18 mouse cellular contexts compared by ENCODE assay signal in genomic region chr10:111945563-111945962, GRCm38 (mm10). TPM values are rescaled to one million over a fixed set of nuclear protein-coding genes. Genes with fewer than 3 reads are reported as not detected.
DNase-seq lines count a peak whose midpoint lies in the region.
"Had no signal": no experiment of that assay in that cellular context is flagged by ENCODE, and none has a peak within 500 bp of the region (broad histone marks: within the 10 kb centered on the region; RNA-seq: fewer than 3 reads in every experiment).

No protein-coding gene starts in this region.

- DNase-seq in gastrocnemius, adult 18-20 months (ENCODE audit: low spot score): peak; percentile 14
- no peak for DNase-seq in gastrocnemius, postnatal 25 days
- peak; percentile 47 for DNase-seq in lung, postnatal 36 days
- no peak for DNase-seq in lung, postnatal 14 days
- DNase-seq in telencephalon, adult 2 months (ENCODE audit: low read depth, low spot score): peak; percentile 21
- no peak for DNase-seq in urinary bladder, postnatal 25 days (ENCODE audit: low spot score)
- DNase-seq: adrenal gland, adult 2 months; adrenal gland, postnatal 14 days; B cell, adult 2 months; cerebellum, adult 11-12 months; cerebellum, adult 8-10 months; cerebellum, postnatal 10 days; cerebellum, postnatal 36 days; embryo, embryonic 11 days; gastrocnemius, postnatal 14 days; heart, adult 18-20 months; heart, postnatal 10 days; heart, postnatal 36 days had no signal

RNA-seq across cellular contexts. Expression of gene Krr1, which starts 26.9 kb away (rescaled TPM):
- 10 to 100 TPM; 24.1 to 27.0 TPM for total RNA-seq in gastrocnemius, adult 18-20 months (2021)
- 10 to 100 TPM; 22.1 to 24.9 TPM for total RNA-seq in gastrocnemius, postnatal 25 days (2021)

RNA-seq across cellular contexts. Expression of gene Glipr1, which starts 56.9 kb away (rescaled TPM):
- total RNA-seq in gastrocnemius, adult 18-20 months (2021): under 1 TPM in 1 of 2 experiments, not detected in 1; 0.21 TPM
- not detected for total RNA-seq in gastrocnemius, postnatal 25 days (2021)

Comparison
In these comparisons a context has a peak if more than half of its experiments do, and no peak if none do; other contexts are left out.
1. DNase-seq: peak in gastrocnemius, adult 18-20 months (single experiment), lung, postnatal 36 days (single experiment) and telencephalon, adult 2 months (single experiment); none in gastrocnemius, postnatal 25 days (single experiment), lung, postnatal 14 days (single experiment) and urinary bladder, postnatal 25 days (single experiment).